Mouse (Mus musculus) embryonic facial prominence, embryonic 14.5 days (tissue): ENCODE data around the gene C1qtnf7. TPM values are rescaled to one million over a fixed set of nuclear protein-coding genes. Genes with fewer than 3 reads are reported as not detected.

Experiments used
- ATAC-seq: fragments of 200-750 bp; cut with Nextera tagmentation; 2 replicates; pipeline ENCODE4 v1.8.0; 2017; ENCODE audit warnings: low read depth, moderate number of reproducible peaks, moderate TSS enrichment
- DNase-seq: peaks from one replicate; pipeline ENCODE4 v3.0.0-alpha.2; 2015; ENCODE audit warnings: low spot score
- H3K27ac ChIP-seq: fragments of 300-500 bp; sonication (generic); replicated peaks from 2 replicates; pipeline ENCODE4 v1.5.1; 2014; ENCODE audit warnings: low read depth, mild to moderate bottlenecking, low read length, moderate library complexity
- H3K27me3 ChIP-seq: fragments of 300-500 bp; sonication (generic); replicated peaks from 2 replicates; pipeline ENCODE4 v1.6.1; 2014; ENCODE audit warnings: low read length; ENCODE audit not compliant: control insufficient read depth, insufficient read depth
- H3K36me3 ChIP-seq: fragments of 300-500 bp; sonication (generic); 2 replicates; pipeline ENCODE4 v1.6.1; 2014; ENCODE audit warnings: low read length, mixed read lengths; ENCODE audit not compliant: control insufficient read depth, insufficient read depth
- H3K4me1 ChIP-seq: fragments of 300-500 bp; sonication (generic); 2 replicates; pipeline ENCODE4 v1.6.1; 2014; ENCODE audit warnings: antibody characterized with exemption, low read length; ENCODE audit not compliant: control insufficient read depth, insufficient read depth
- H3K4me2 ChIP-seq: fragments of 300-500 bp; sonication (generic); 2 replicates; pipeline ENCODE4 v1.6.1; 2014; ENCODE audit warnings: low read depth, mild to moderate bottlenecking, low read length, moderate library complexity, mixed read lengths
- H3K4me3 ChIP-seq: fragments of 300-500 bp; sonication (generic); 2 replicates; pipeline ENCODE4 v1.5.1; 2014; ENCODE audit warnings: low read depth, mild to moderate bottlenecking, low read length
- H3K9ac ChIP-seq: fragments of 300-500 bp; sonication (generic); 2 replicates; pipeline ENCODE4 v1.6.1; 2014; ENCODE audit warnings: low read depth, mild to moderate bottlenecking, low read length, moderate library complexity, mixed read lengths
- H3K9me3 ChIP-seq: fragments of 300-500 bp; sonication (generic); 2 replicates; pipeline ENCODE4 v1.6.1; 2016; ENCODE audit warnings: low read length; ENCODE audit not compliant: control insufficient read depth
- WGBS: fragments of 180-500 bp; shearing (Covaris S2); extraction: QIAGEN DNeasy Blood & Tissue Kit; methylation state at CpG from one replicate; pipeline ENCODE4 v1.1.7; 2014; 5-methylcytosine and 5-hydroxymethylcytosine counted together
- polyA plus RNA-seq: library from polyadenylated mRNA; unstranded; fragments of >200 nt; fragmentation: Nextera tagmentation; extraction: Ambion mirVana; gene quantifications from 2 replicates; pipeline ENCODE4 v1.2.1, GENCODE M21; 2014

Gene C1qtnf7
- polyA plus RNA-seq, result 19.7 and 20.1 TPM in 2 replicates

- 24% methylated on average over 15 of the region's 15 CpGs for WGBS
- no peaks in the 10 kb centered on the region; the same call in 1 of the 2 replicates for H3K4me1 ChIP-seq
- H3K27ac ChIP-seq, result peak within 1 kb of the TSS; percentile 67
- H3K27me3 ChIP-seq, result no peaks in the 10 kb centered on the region
- peak within 1 kb of the TSS; percentile 51 for H3K9ac ChIP-seq
- no peak for DNase-seq
- H3K4me3 ChIP-seq, result peak within 1 kb of the TSS; percentile 34
- H3K36me3 ChIP-seq, result no peaks in the 10 kb centered on the region
- ATAC-seq, result no peak; the same call in 1 of the 2 replicates
- H3K4me2 ChIP-seq, result peak within 1 kb of the TSS; percentile 50
- H3K9me3 ChIP-seq, result no peaks in the 10 kb centered on the region
Measured at GRCm38 (mm10) chr5:43515401-43515976, at the start of gene C1qtnf7. TSS of gene C1qtnf7 (plus strand) at chr5:43515538.

- ATAC-seq (no peak), DNase-seq (no peak)
- 88% methylated on average over 2 of the region's 2 CpGs for WGBS
- Histone ChIP-seq H3K4me1 (no peaks in the 10 kb centered on the region), H3K9me3 (no peaks in the 10 kb centered on the region), H3K27ac (no peak overlapping the region), H3K36me3 (no peaks in the 10 kb centered on the region), H3K9ac (no peak overlapping the region), H3K4me2 (no peak overlapping the region), H3K4me3 (no peak overlapping the region), H3K27me3 (no peaks in the 10 kb centered on the region)
Measured at GRCm38 (mm10) chr5:43466762-43467161, 48.6 kb upstream of the C1qtnf7 start.

GRCm38 (mm10) chr5:43467214-43467613 lies 48.1 kb upstream of the C1qtnf7 start:
- WGBS, result 69% methylated on average over 3 of the region's 3 CpGs
- DNase-seq (no peak), ATAC-seq (no peak)
- Histone ChIP-seq H3K9me3 (no peaks in the 10 kb centered on the region), H3K4me1 (no peaks in the 10 kb centered on the region), H3K27me3 (no peaks in the 10 kb centered on the region), H3K9ac (no peak overlapping the region), H3K27ac (no peak overlapping the region), H3K4me3 (no peak overlapping the region), H3K4me2 (no peak overlapping the region), H3K36me3 (no peaks in the 10 kb centered on the region)

- no peak overlapping the region for H3K27ac ChIP-seq
- WGBS, result 57% methylated on average over 10 of the region's 10 CpGs
- H3K36me3 ChIP-seq, result no peaks in the 10 kb centered on the region
- H3K9me3 ChIP-seq, result no peaks in the 10 kb centered on the region
- H3K27me3 ChIP-seq, result no peaks in the 10 kb centered on the region
- H3K4me2 ChIP-seq, result no peak overlapping the region
- no peak for ATAC-seq
- H3K9ac ChIP-seq, result no peak overlapping the region
- H3K4me1 ChIP-seq, result no peaks in the 10 kb centered on the region
- no peak for DNase-seq
- H3K4me3 ChIP-seq, result no peak overlapping the region
Measured at GRCm38 (mm10) chr5:43468937-43469336, 46.4 kb upstream of the C1qtnf7 start.

- DNase-seq, result no peak
- ATAC-seq, result no peak
- no peaks in the 10 kb centered on the region for H3K27me3 ChIP-seq
Measured at GRCm38 (mm10) chr5:43477953-43478352, 37.4 kb upstream of the C1qtnf7 start.

GRCm38 (mm10) chr5:43480046-43480445 lies 35.3 kb upstream of the C1qtnf7 start:
- no peak for ATAC-seq
- H3K4me3 ChIP-seq, result no peak overlapping the region

More at GRCm38 (mm10) chr5:43477953-43478352, 37.4 kb upstream of the C1qtnf7 start:
- no peaks in the 10 kb centered on the region for H3K4me1 ChIP-seq
- no peak overlapping the region for H3K4me2 ChIP-seq
- 41% methylated on average over 5 of the region's 5 CpGs for WGBS
- no peak overlapping the region for H3K9ac ChIP-seq
- H3K9me3 ChIP-seq, result no peaks in the 10 kb centered on the region
- H3K4me3 ChIP-seq, result no peak overlapping the region
- no peaks in the 10 kb centered on the region for H3K36me3 ChIP-seq
- H3K27ac ChIP-seq, result no peak overlapping the region

GRCm38 (mm10) chr5:43480786-43481185 lies 34.6 kb upstream of the C1qtnf7 start:
- Histone ChIP-seq H3K9ac (no peak overlapping the region), H3K27me3 (no peaks in the 10 kb centered on the region), H3K9me3 (no peaks in the 10 kb centered on the region), H3K4me2 (no peak overlapping the region), H3K4me3 (no peak overlapping the region), H3K27ac (no peak overlapping the region), H3K36me3 (no peaks in the 10 kb centered on the region), H3K4me1 (no peaks in the 10 kb centered on the region)
- DNase-seq, result no peak
- WGBS, result 51% methylated on average over 2 of the region's 2 CpGs
- no peak for ATAC-seq

More at GRCm38 (mm10) chr5:43480046-43480445, 35.3 kb upstream of the C1qtnf7 start:
- no peaks in the 10 kb centered on the region for H3K4me1 ChIP-seq
- no peaks in the 10 kb centered on the region for H3K36me3 ChIP-seq
- H3K9me3 ChIP-seq, result no peaks in the 10 kb centered on the region
- H3K4me2 ChIP-seq, result no peak overlapping the region
- no peaks in the 10 kb centered on the region for H3K27me3 ChIP-seq
- no peak for DNase-seq
- WGBS, result 69% methylated on average over 3 of the region's 3 CpGs
- no peak overlapping the region for H3K9ac ChIP-seq
- no peak overlapping the region for H3K27ac ChIP-seq

- Histone ChIP-seq H3K27ac (no peak overlapping the region), H3K9me3 (no peaks in the 10 kb centered on the region), H3K4me1 (no peaks in the 10 kb centered on the region), H3K4me2 (no peak overlapping the region), H3K36me3 (no peaks in the 10 kb centered on the region), H3K4me3 (no peak overlapping the region), H3K27me3 (no peaks in the 10 kb centered on the region), H3K9ac (no peak overlapping the region)
- ATAC-seq (no peak), DNase-seq (no peak)
- 24% methylated on average over 2 of the region's 2 CpGs for WGBS
Measured at GRCm38 (mm10) chr5:43481824-43482223, 33.5 kb upstream of the C1qtnf7 start.

GRCm38 (mm10) chr5:43501887-43502286 lies 13.5 kb upstream of the C1qtnf7 start:
- Histone ChIP-seq H3K27me3 (no peaks in the 10 kb centered on the region), H3K36me3 (no peaks in the 10 kb centered on the region), H3K4me3 (no peak overlapping the region), H3K4me2 (no peak overlapping the region), H3K9me3 (no peaks in the 10 kb centered on the region), H3K9ac (no peak overlapping the region), H3K27ac (no peak overlapping the region), H3K4me1 (peaks cover 3% of the 10 kb centered on the region; the same call in 1 of the 2 replicates)
- WGBS, result 94% methylated on average over 1 of the region's 1 CpGs
- no peak for DNase-seq
- no peak for ATAC-seq
